Mouse (Mus musculus): Measurements from ENCODE around the gene Pnrc2. TPM values are rescaled to one million over a fixed set of nuclear protein-coding genes. Genes with fewer than 3 reads are reported as not detected.
A peak's percentile ranks its signal among the peaks of the same experiment; 100 is the strongest.

The Pnrc2 gene
- polyA plus RNA-seq, 1 experiment from 2014 or later = 171 TPM

GRCm38 (mm10) chr4:135856223-135857091, 17.2 kb downstream of the Pnrc2 start:
- peak overlapping the region; percentile 64 for H3K4me2 ChIP-seq (ENCODE audit: low read depth, low read length)
- H3K36me3 ChIP-seq (ENCODE audit: control insufficient read depth, insufficient read depth, low read length) = no peaks in the 10 kb centered on the region
- H3K27ac ChIP-seq (ENCODE audit: low read length) = peak overlapping the region; percentile 98
- peak; percentile 79 for ATAC-seq
- H3K4me1 ChIP-seq (ENCODE audit: control insufficient read depth, insufficient read depth, low read length) = peaks cover 32% of the 10 kb centered on the region
- H3K9me3 ChIP-seq (ENCODE audit: control insufficient read depth, low read length) = no peaks in the 10 kb centered on the region
- WGBS = under 1% methylated on average over 86 of the region's 91 CpGs
- H3K4me3 ChIP-seq (ENCODE audit: low read length) = peak overlapping the region; percentile 88
- no peaks in the 10 kb centered on the region for H3K27me3 ChIP-seq (replicated peaks; ENCODE audit: control insufficient read depth, insufficient read depth, low read length)
- H3K9ac ChIP-seq (ENCODE audit: low read depth, low read length) = peak overlapping the region; percentile 89

- WGBS = 1% methylated on average over 65 of the region's 67 CpGs
- peaks cover 30% of the 10 kb centered on the region for H3K4me1 ChIP-seq (ENCODE audit: control insufficient read depth, insufficient read depth, low read length)
- ATAC-seq = peak; percentile 97
- H3K9ac ChIP-seq (ENCODE audit: low read depth, low read length) = peak within 1 kb of the TSS; percentile 94
- peak within 1 kb of the TSS; percentile 88 for H3K4me3 ChIP-seq (ENCODE audit: low read length)
- H3K27ac ChIP-seq (ENCODE audit: low read length) = peak within 1 kb of the TSS; percentile 98
- no peaks in the 10 kb centered on the region for H3K27me3 ChIP-seq (replicated peaks; ENCODE audit: control insufficient read depth, insufficient read depth, low read length)
- peak within 1 kb of the TSS; percentile 94 for H3K4me2 ChIP-seq (ENCODE audit: low read depth, low read length)
- H3K36me3 ChIP-seq (ENCODE audit: control insufficient read depth, insufficient read depth, low read length) = no peaks in the 10 kb centered on the region
- no peaks in the 10 kb centered on the region for H3K9me3 ChIP-seq (ENCODE audit: control insufficient read depth, low read length)
Observed at GRCm38 (mm10) chr4:135855536-135856222, 18.0 kb downstream of the Pnrc2 start, which contains the start of gene Srsf10. Gene Srsf10 (plus strand): TSS chr4:135855747.

GRCm38 (mm10) chr4:135855080-135855479, 18.6 kb downstream of the Pnrc2 start:
- Histone ChIP-seq H3K4me3 (ENCODE audit: low read length) (peak overlapping the region; percentile 88), H3K9ac (ENCODE audit: low read depth, low read length) (peak overlapping the region; percentile 94), H3K27me3 (replicated peaks; ENCODE audit: control insufficient read depth, insufficient read depth, low read length) (no peaks in the 10 kb centered on the region), H3K27ac (ENCODE audit: low read length) (peak overlapping the region; percentile 98), H3K36me3 (ENCODE audit: control insufficient read depth, insufficient read depth, low read length) (no peaks in the 10 kb centered on the region), H3K4me2 (ENCODE audit: low read depth, low read length) (peak overlapping the region; percentile 94), H3K9me3 (ENCODE audit: control insufficient read depth, low read length) (no peaks in the 10 kb centered on the region), H3K4me1 (ENCODE audit: control insufficient read depth, insufficient read depth, low read length) (peaks cover 31% of the 10 kb centered on the region)
- peak; percentile 12 for ATAC-seq
- WGBS = 7% methylated on average over 6 of the region's 6 CpGs

GRCm38 (mm10) chr4:135854630-135855029, 19.0 kb downstream of the Pnrc2 start:
- Histone ChIP-seq H3K36me3 (ENCODE audit: control insufficient read depth, insufficient read depth, low read length) (no peaks in the 10 kb centered on the region), H3K27me3 (replicated peaks; ENCODE audit: control insufficient read depth, insufficient read depth, low read length) (no peaks in the 10 kb centered on the region), H3K4me1 (ENCODE audit: control insufficient read depth, insufficient read depth, low read length) (peaks cover 27% of the 10 kb centered on the region), H3K4me2 (ENCODE audit: low read depth, low read length) (peak overlapping the region; percentile 94), H3K9ac (ENCODE audit: low read depth, low read length) (peak overlapping the region; percentile 94), H3K27ac (ENCODE audit: low read length) (peak overlapping the region; percentile 98; the same call in 1 of the 2 replicates), H3K9me3 (ENCODE audit: control insufficient read depth, low read length) (no peaks in the 10 kb centered on the region), H3K4me3 (ENCODE audit: low read length) (peak overlapping the region; percentile 88)
- 68% methylated on average over 11 of the region's 11 CpGs for WGBS
- no peak for ATAC-seq

- H3K4me1 ChIP-seq (ENCODE audit: control insufficient read depth, insufficient read depth, low read length) = peaks cover 22% of the 10 kb centered on the region
- ATAC-seq = no peak
- no peaks in the 10 kb centered on the region for H3K9me3 ChIP-seq (ENCODE audit: control insufficient read depth, low read length)
- 90% methylated on average over 14 of the region's 14 CpGs for WGBS
- no peak overlapping the region for H3K4me3 ChIP-seq (ENCODE audit: low read length)
- no peak overlapping the region for H3K4me2 ChIP-seq (ENCODE audit: low read depth, low read length)
- H3K36me3 ChIP-seq (ENCODE audit: control insufficient read depth, insufficient read depth, low read length) = no peaks in the 10 kb centered on the region
- no peak overlapping the region for H3K27ac ChIP-seq (ENCODE audit: low read length)
- no peak overlapping the region for H3K9ac ChIP-seq (ENCODE audit: low read depth, low read length)
- H3K27me3 ChIP-seq (replicated peaks; ENCODE audit: control insufficient read depth, insufficient read depth, low read length) = no peaks in the 10 kb centered on the region
Observed at GRCm38 (mm10) chr4:135853987-135854546, 19.6 kb downstream of the Pnrc2 start.

- ATAC-seq = no peak
- Histone ChIP-seq H3K4me3 (ENCODE audit: low read length) (no peak overlapping the region), H3K27me3 (replicated peaks; ENCODE audit: control insufficient read depth, insufficient read depth, low read length) (no peaks in the 10 kb centered on the region), H3K4me1 (ENCODE audit: control insufficient read depth, insufficient read depth, low read length) (peaks cover 11% of the 10 kb centered on the region; the same call in 1 of the 2 replicates), H3K27ac (ENCODE audit: low read length) (no peak overlapping the region), H3K9ac (ENCODE audit: low read depth, low read length) (no peak overlapping the region), H3K9me3 (ENCODE audit: control insufficient read depth, low read length) (no peaks in the 10 kb centered on the region), H3K36me3 (ENCODE audit: control insufficient read depth, insufficient read depth, low read length) (no peaks in the 10 kb centered on the region), H3K4me2 (ENCODE audit: low read depth, low read length) (no peak overlapping the region)
- 89% methylated on average over 9 of the region's 9 CpGs for WGBS
Observed at GRCm38 (mm10) chr4:135851942-135852341, 21.7 kb downstream of the Pnrc2 start.

- no peak for ATAC-seq
- H3K4me2 ChIP-seq (ENCODE audit: low read depth, low read length) = no peak overlapping the region
- no peak overlapping the region for H3K9ac ChIP-seq (ENCODE audit: low read depth, low read length)
- 42% methylated on average over 13 of the region's 13 CpGs for WGBS
- no peaks in the 10 kb centered on the region for H3K9me3 ChIP-seq (ENCODE audit: control insufficient read depth, low read length)
- H3K27me3 ChIP-seq (replicated peaks; ENCODE audit: control insufficient read depth, insufficient read depth, low read length) = no peaks in the 10 kb centered on the region
- H3K36me3 ChIP-seq (ENCODE audit: control insufficient read depth, insufficient read depth, low read length) = no peaks in the 10 kb centered on the region
- H3K4me1 ChIP-seq (ENCODE audit: control insufficient read depth, insufficient read depth, low read length) = peaks cover 11% of the 10 kb centered on the region; the same call in 1 of the 2 replicates
- no peak overlapping the region for H3K4me3 ChIP-seq (ENCODE audit: low read length)
- no peak overlapping the region for H3K27ac ChIP-seq (ENCODE audit: low read length)
Observed at GRCm38 (mm10) chr4:135850411-135851095, 23.1 kb downstream of the Pnrc2 start.

GRCm38 (mm10) chr4:135847581-135847980, 26.1 kb downstream of the Pnrc2 start:
- Histone ChIP-seq H3K27ac (ENCODE audit: low read length) (no peak overlapping the region), H3K4me2 (ENCODE audit: low read depth, low read length) (no peak overlapping the region), H3K4me1 (ENCODE audit: control insufficient read depth, insufficient read depth, low read length) (0 out of 2 replicates have a peak, but pooled peaks cover 3% of the 10 kb centered on the region), H3K9me3 (ENCODE audit: control insufficient read depth, low read length) (0 out of 2 replicates have a peak, but pooled peaks cover 4% of the 10 kb centered on the region), H3K9ac (ENCODE audit: low read depth, low read length) (no peak overlapping the region; the same call in 1 of the 2 replicates), H3K27me3 (replicated peaks; ENCODE audit: control insufficient read depth, insufficient read depth, low read length) (no peaks in the 10 kb centered on the region), H3K4me3 (ENCODE audit: low read length) (no peak overlapping the region), H3K36me3 (ENCODE audit: control insufficient read depth, insufficient read depth, low read length) (no peaks in the 10 kb centered on the region)
- ATAC-seq = no peak
- 62% methylated on average over 5 of the region's 5 CpGs for WGBS
